Mouse (Mus musculus) heart, adult 2 months (tissue): ENCODE measurements at regions not wholly inside any gene's neighbourhood (a gene's known extent, or its start where the extent isn't known, plus 50 kb on each side); places are given as distances from the start of the nearest gene placed in this dataset.

Experiments
- DNase-seq, 2 experiments: peaks; one replicate each; pipeline ENCODE4 v3.0.0; 2021
- H3K27ac ChIP-seq: fragments of 200-600 bp; 2 replicates; pipeline ENCODE4 v1.8.1; 2022
- H3K27me3 ChIP-seq: fragments of 200-500 bp; 2 replicates; pipeline ENCODE4 v1.6.1; 2012; ENCODE audit warnings: mild to moderate bottlenecking, low read length, inconsistent platforms, mixed read lengths; ENCODE audit not compliant: control insufficient read depth, insufficient read depth
- H3K36me3 ChIP-seq: fragments of 200-500 bp; 2 replicates; pipeline ENCODE4 v1.6.1; 2012; ENCODE audit warnings: low read length, inconsistent platforms; ENCODE audit not compliant: control insufficient read depth, insufficient read depth
- H3K4me1 ChIP-seq: fragments of 200-500 bp; 2 replicates; pipeline ENCODE4 v1.6.1; 2011; ENCODE audit warnings: low read length; ENCODE audit not compliant: control insufficient read depth, insufficient read depth
- H3K4me3 ChIP-seq: fragments of 200-600 bp; 2 replicates; pipeline ENCODE4 v1.8.1; 2022
- H3K79me2 ChIP-seq: fragments of 200-500 bp; replicated peaks from 2 replicates; pipeline ENCODE4 v1.6.1; 2012; ENCODE audit warnings: mild to moderate bottlenecking, inconsistent platforms, low read length, moderate library complexity, mixed read lengths; ENCODE audit not compliant: control insufficient read depth, insufficient read depth
- H3K9ac ChIP-seq: fragments of 200-500 bp; 2 replicates; pipeline ENCODE4 v1.6.1; 2012; ENCODE audit warnings: low read depth, mild to moderate bottlenecking, control low read depth, inconsistent platforms, low read length, mixed read lengths
- CTCF ChIP-seq: fragments of 200-600 bp; IDR thresholded peaks from 2 replicates; pipeline ENCODE4 v1.8.1; 2022; ENCODE audit warnings: antibody characterized with exemption, mild to moderate bottlenecking, moderate library complexity
- EP300 ChIP-seq: fragments of 200-500 bp; IDR thresholded peaks from 2 replicates; pipeline ENCODE4 v1.6.1; 2011; ENCODE audit warnings: low read depth, low read length, control low read depth; ENCODE audit not compliant: insufficient read depth
- POLR2A ChIP-seq: fragments of 200-500 bp; IDR thresholded peaks from 2 replicates; pipeline ENCODE4 v1.6.1; 2011; ENCODE audit warnings: mild to moderate bottlenecking, low read depth, low read length, control low read depth; ENCODE audit not compliant: insufficient read depth
- WGBS: fragments of 180-500 bp; shearing (Covaris S2); methylation state at CpG from one replicate; pipeline ENCODE4 v1.1.7; 2018; 5-methylcytosine and 5-hydroxymethylcytosine counted together
- intact Hi-C: fragments of 180-260 bp; cut with DNase I; formaldehyde crosslinking; loops from one replicate; pipeline ENCODE4 v1.15.1; 2025

- no peaks in the 10 kb centered on the region for H3K27me3 ChIP-seq
- 23% methylated on average over 9 of the region's 9 CpGs for WGBS
- intact Hi-C loops, result no loop called here
- H3K27ac ChIP-seq, result no peak overlapping the region
- TF ChIP-seq EP300 (no peak), CTCF (no peak), POLR2A (no peak)
- H3K9ac ChIP-seq, result no peak overlapping the region
- no peak for DNase-seq
- H3K4me1 ChIP-seq, result no peaks in the 10 kb centered on the region
- H3K4me3 ChIP-seq, result no peak overlapping the region
- H3K79me2 ChIP-seq, result no peaks in the 10 kb centered on the region
- H3K36me3 ChIP-seq, result no peaks in the 10 kb centered on the region
Measured at GRCm38 (mm10) chr16:50482360-50482786, 50.2 kb upstream of the Bbx start.
